Mouse (Mus musculus) limb, embryonic 14.5 days (tissue): Measurements from ENCODE around the gene Yap1. TPM values are rescaled to one million over a fixed set of nuclear protein-coding genes. Genes with fewer than 3 reads are reported as not detected.

Source experiments
- ATAC-seq: fragments of 200-750 bp; cut with Nextera tagmentation; 2 replicates; pipeline ENCODE4 v1.8.0; 2017; ENCODE audit warnings: low read depth, moderate number of reproducible peaks, moderate TSS enrichment; ENCODE audit not compliant: low FRiP score
- DNase-seq: peaks from one replicate; pipeline ENCODE4 v3.0.0-alpha.2; 2015; ENCODE audit warnings: low spot score
- H3K27ac ChIP-seq: fragments of 300-500 bp; sonication (generic); replicated peaks from 2 replicates; pipeline ENCODE4 v1.5.1; 2014; ENCODE audit warnings: low read depth, mild to moderate bottlenecking, low read length, moderate library complexity, mixed read lengths
- H3K27me3 ChIP-seq: fragments of 300-500 bp; sonication (generic); 2 replicates; pipeline ENCODE4 v1.6.1; 2014; ENCODE audit warnings: low read length, mixed read lengths; ENCODE audit not compliant: control insufficient read depth, insufficient read depth
- H3K36me3 ChIP-seq: fragments of 300-500 bp; sonication (generic); 2 replicates; pipeline ENCODE4 v1.6.1; 2014; ENCODE audit warnings: mild to moderate bottlenecking, low read length, moderate library complexity, mixed read lengths; ENCODE audit not compliant: control insufficient read depth, insufficient read depth
- H3K4me1 ChIP-seq: fragments of 300-500 bp; sonication (generic); 2 replicates; pipeline ENCODE4 v1.6.1; 2014; ENCODE audit warnings: antibody characterized with exemption, low read length, mixed read lengths; ENCODE audit not compliant: control insufficient read depth, insufficient read depth
- H3K4me2 ChIP-seq: fragments of 300-500 bp; sonication (generic); replicated peaks from 2 replicates; pipeline ENCODE4 v1.6.1; 2014; ENCODE audit warnings: low read depth, mild to moderate bottlenecking, low read length, moderate library complexity; ENCODE audit not compliant: severe bottlenecking
- H3K4me3 ChIP-seq: fragments of 300-500 bp; sonication (generic); replicated peaks from 2 replicates; pipeline ENCODE4 v1.5.1; 2014; ENCODE audit warnings: low read length
- H3K9ac ChIP-seq: fragments of 300-500 bp; sonication (generic); 2 replicates; pipeline ENCODE4 v1.6.1; 2014; ENCODE audit warnings: mild to moderate bottlenecking, low read depth, low read length, moderate library complexity; ENCODE audit not compliant: severe bottlenecking
- H3K9me3 ChIP-seq: fragments of 300-500 bp; sonication (generic); 2 replicates; pipeline ENCODE4 v1.6.1; 2016; ENCODE audit warnings: low read length; ENCODE audit not compliant: control insufficient read depth
- POLR2A ChIP-seq: fragments of 200-500 bp; IDR thresholded peaks from 2 replicates; pipeline ENCODE4 v1.8.0; 2012; ENCODE audit warnings: inconsistent platforms, mild to moderate bottlenecking, moderate library complexity, borderline replicate concordance; ENCODE audit not compliant: insufficient read depth, insufficient read length; ENCODE audit errors: extremely low read depth
- WGBS: fragments of 180-500 bp; shearing (Covaris S2); extraction: QIAGEN DNeasy Blood & Tissue Kit; methylation state at CpG from one replicate; pipeline ENCODE4 v1.1.7; 2014; 5-methylcytosine and 5-hydroxymethylcytosine counted together
- polyA plus RNA-seq, 2 experiments: library from polyadenylated mRNA; depleted of rRNA in 1 of 2; stranded (reverse) in 1 of 2; unstranded in 1 of 2; fragments of >200 nt; fragmentation: Nextera tagmentation in 1 of 2; extraction: Ambion mirVana in 1 of 2; gene quantifications; 2 replicates each; pipeline versions ENCODE4 v1.2.1 to v1.2.3; 2012 to 2014

Gene Yap1
- polyA plus RNA-seq, 2 experiments, result 43.3 to 75.0 TPM

DNA sequence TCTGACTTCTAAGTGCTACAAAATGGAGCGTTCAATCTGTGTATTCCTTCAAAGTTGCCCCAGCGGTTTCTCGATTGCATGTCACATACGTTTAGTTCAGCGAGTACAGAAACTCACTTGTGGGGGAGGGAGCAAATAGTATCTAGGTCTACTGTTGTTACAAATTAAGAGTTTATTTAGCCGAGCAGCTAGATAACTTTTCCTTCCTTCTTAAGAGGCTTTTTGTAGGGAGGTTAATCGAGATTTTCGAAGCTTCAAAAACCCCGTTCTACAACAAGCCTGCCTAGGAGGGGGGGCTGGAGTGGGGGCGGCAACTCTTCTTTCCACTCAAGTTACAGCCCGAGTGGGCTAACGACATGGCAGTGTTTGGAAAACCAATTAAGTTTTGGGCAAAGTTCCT is 1.6 kb downstream of the Yap1 start:
- Histone ChIP-seq H3K36me3 (peaks cover 33% of the 10 kb centered on the region), H3K27me3 (no peaks in the 10 kb centered on the region), H3K4me2 (peak overlapping the region; percentile 53), H3K4me1 (peaks cover 13% of the 10 kb centered on the region), H3K9me3 (no peaks in the 10 kb centered on the region), H3K27ac (peak overlapping the region; percentile 99), H3K9ac (peak overlapping the region; percentile 99), H3K4me3 (peak overlapping the region; percentile 92)
- ATAC-seq (no peak), DNase-seq (peak; percentile 35)
- under 1% methylated on average over 12 of the region's 12 CpGs for WGBS
- TF ChIP-seq POLR2A, result no peak

DNA sequence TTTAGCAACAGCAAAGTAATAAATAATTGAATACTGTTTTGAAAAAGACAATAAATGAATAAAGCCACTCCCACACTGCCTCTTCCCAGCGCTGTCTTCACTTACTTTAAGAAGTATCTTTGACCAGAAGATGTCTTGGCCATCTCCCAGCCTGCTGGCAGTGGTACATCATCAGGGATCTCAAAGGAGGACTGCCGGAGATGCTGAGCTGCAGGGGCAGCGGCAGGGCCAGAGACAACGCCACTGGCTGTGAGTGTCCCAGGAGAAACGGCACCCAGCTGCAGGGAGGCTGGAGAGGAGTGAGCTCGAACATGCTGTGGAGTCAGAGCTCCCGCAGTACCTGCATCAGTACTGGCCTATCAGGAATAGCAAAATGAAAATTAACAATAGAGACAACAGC is 3.0 kb downstream of the Yap1 start:
- Histone ChIP-seq H3K9ac (no peak overlapping the region), H3K36me3 (peaks cover 38% of the 10 kb centered on the region), H3K9me3 (no peaks in the 10 kb centered on the region), H3K27ac (no peak overlapping the region), H3K4me2 (peak overlapping the region; percentile 25; the same call in 1 of the 2 replicates), H3K4me1 (peaks cover 13% of the 10 kb centered on the region), H3K4me3 (peak overlapping the region; percentile 10), H3K27me3 (no peaks in the 10 kb centered on the region)
- DNase-seq (no peak), ATAC-seq (no peak)
- TF ChIP-seq POLR2A, result no peak
- WGBS, result 45% methylated on average over 7 of the region's 7 CpGs

DNA sequence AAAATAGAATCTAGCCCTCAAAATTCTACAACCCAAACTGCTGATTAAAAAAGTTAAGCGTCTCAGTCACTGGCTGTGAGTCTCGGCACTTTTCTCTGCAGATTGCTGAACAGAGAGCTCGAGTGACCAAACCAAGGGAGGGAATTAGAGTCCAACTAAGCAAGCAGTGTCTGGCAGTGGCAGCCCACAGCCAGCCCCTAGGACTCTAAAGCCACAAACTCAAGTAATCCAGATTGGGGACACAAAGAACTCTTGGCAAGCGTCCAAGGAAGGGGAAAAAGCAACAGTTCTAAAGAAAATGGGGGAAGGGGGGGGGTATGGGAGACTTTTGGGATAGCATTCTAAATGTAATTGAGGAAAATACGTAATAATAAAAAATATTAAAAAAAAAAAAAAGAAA is 10.1 kb downstream of the Yap1 start:
- no peak overlapping the region for H3K9ac ChIP-seq
- H3K4me2 ChIP-seq, result no peak overlapping the region
- peaks cover 50% of the 10 kb centered on the region for H3K36me3 ChIP-seq
- no peak for ATAC-seq
- H3K27me3 ChIP-seq, result no peaks in the 10 kb centered on the region
- no peaks in the 10 kb centered on the region for H3K9me3 ChIP-seq
- no peaks in the 10 kb centered on the region; the same call in 1 of the 2 replicates for H3K4me1 ChIP-seq
- H3K27ac ChIP-seq, result no peak overlapping the region
- DNase-seq, result peak; percentile 30
- WGBS, result 76% methylated on average over 5 of the region's 5 CpGs
- no peak overlapping the region for H3K4me3 ChIP-seq
- no peak for TF ChIP-seq POLR2A

DNA sequence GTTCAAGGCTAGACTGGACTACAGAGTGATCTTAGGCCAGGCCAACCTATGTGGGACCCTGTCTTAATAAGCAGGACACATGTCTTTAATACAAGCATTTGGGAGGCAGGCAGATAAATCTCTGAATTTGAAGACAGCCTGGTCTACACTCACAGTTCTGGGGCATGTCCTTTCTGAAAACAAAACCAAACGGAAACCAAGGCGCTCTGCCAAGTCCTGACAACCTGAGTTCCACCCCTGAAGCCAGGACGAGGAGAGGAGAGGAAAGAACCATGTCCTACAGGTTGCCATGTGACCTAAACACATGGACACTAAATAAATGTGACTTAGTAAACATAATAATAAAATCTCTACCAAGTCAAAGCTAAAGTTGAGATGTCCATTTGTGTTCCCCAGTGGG is 11.7 kb downstream of the Yap1 start:
- 54% methylated on average over 3 of the region's 3 CpGs for WGBS
- no peak for ATAC-seq
- peaks cover 52% of the 10 kb centered on the region for H3K36me3 ChIP-seq
- H3K9ac ChIP-seq, result no peak overlapping the region
- H3K27me3 ChIP-seq, result no peaks in the 10 kb centered on the region
- H3K4me3 ChIP-seq, result no peak overlapping the region
- DNase-seq, result no peak
- no peaks in the 10 kb centered on the region; the same call in 1 of the 2 replicates for H3K4me1 ChIP-seq
- H3K9me3 ChIP-seq, result no peaks in the 10 kb centered on the region
- no peak overlapping the region for H3K27ac ChIP-seq
- no peak for TF ChIP-seq POLR2A
- no peak overlapping the region for H3K4me2 ChIP-seq

DNA sequence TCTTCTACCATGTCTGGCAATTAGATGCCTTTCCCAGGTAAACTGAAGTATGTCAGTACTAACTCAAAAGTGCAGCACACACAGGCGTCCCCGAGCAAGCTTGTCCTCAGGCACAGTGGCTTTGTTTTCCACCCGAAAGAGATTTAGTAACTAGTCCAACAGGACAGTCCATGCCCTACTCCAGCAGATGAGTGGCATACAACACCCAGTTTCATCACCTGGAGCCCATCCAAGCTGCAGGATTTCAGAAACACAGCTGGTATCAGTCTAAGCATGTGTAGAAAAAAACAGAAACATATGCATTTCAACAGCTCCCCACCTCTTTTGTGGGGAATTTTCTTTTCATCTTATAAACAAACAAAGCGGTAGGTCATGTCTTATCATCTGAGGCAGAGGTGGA is 13.5 kb downstream of the Yap1 start:
- Histone ChIP-seq H3K9me3 (no peaks in the 10 kb centered on the region), H3K4me2 (no peak overlapping the region), H3K27ac (no peak overlapping the region), H3K4me3 (no peak overlapping the region), H3K27me3 (no peaks in the 10 kb centered on the region), H3K9ac (no peak overlapping the region), H3K4me1 (no peaks in the 10 kb centered on the region; the same call in 1 of the 2 replicates), H3K36me3 (peaks cover 54% of the 10 kb centered on the region)
- no peak for TF ChIP-seq POLR2A
- no peak for ATAC-seq
- 78% methylated on average over 4 of the region's 4 CpGs for whole genome bisulfite sequencing
- DNase-seq, result no peak

DNA sequence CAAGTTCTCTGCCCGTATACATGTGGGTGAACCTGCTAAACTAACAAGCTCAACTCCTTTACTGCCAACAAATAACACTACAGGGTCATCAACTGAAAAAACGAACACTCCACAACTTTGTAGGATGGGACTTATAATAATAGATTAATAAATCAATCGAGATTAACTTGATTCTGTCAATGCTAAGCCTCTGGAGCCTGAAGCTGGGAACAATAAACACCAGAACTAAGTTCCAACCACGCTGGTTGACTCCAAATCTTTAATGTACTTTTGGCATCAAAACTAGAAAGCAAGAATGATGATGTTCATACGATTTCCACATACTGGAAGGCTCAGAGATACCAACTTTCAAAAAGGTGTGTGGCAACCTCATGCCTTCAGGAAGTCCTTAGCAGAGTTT is 17.3 kb downstream of the Yap1 start:
- Histone ChIP-seq H3K9ac (no peak overlapping the region), H3K4me3 (no peak overlapping the region), H3K4me1 (0 out of 2 replicates have a peak, but pooled peaks cover 6% of the 10 kb centered on the region), H3K36me3 (peaks cover 53% of the 10 kb centered on the region), H3K9me3 (no peaks in the 10 kb centered on the region), H3K27ac (no peak overlapping the region), H3K4me2 (no peak overlapping the region), H3K27me3 (no peaks in the 10 kb centered on the region)
- no peak for ATAC-seq
- 78% methylated on average over 5 of the region's 5 CpGs for WGBS
- DNase-seq, result no peak
- TF ChIP-seq POLR2A, result no peak
